In genomic region chr4:88395717-88396116, GRCm38 (mm10) we compare ENCODE assay signal across 1 mouse cellular context.
TF ChIP-seq lines count a peak whose summit lies in the region.

No protein-coding gene starts in this region.

TF ChIP-seq in MEL, 35 proteins besides CTCF, POLR2A, EP300 and RAD21 (continued from another document):
- no peak for TF ChIP-seq HCFC1 (IDR thresholded peaks at IDR 0.05; ENCODE audit: low read depth, low read length)
- no peak for TF ChIP-seq CHD1 (IDR thresholded peaks at IDR 0.05; ENCODE audit: low read depth, low read length)
- no peak for TF ChIP-seq TBP (IDR thresholded peaks at IDR 0.05; ENCODE audit: low read depth, low read length)
TF ChIP-seq in MEL: peak in this region for 7.
